Mouse (Mus musculus): ENCODE measurements around the gene Tnfrsf14.

- TF ChIP-seq USF1 (IDR thresholded peaks at IDR 0.05; ENCODE audit: low read depth, low read length) (no peak), EP300 (IDR thresholded peaks at IDR 0.05; ENCODE audit: low read depth in 1 of 2, low read length in 2 of 2) (no peak), POLR2A (IDR thresholded peaks at IDR 0.05; ENCODE audit: control insufficient read depth in 1 of 2, insufficient read depth in 1 of 2, low read depth in 1 of 2, low read length in 2 of 2, poor library complexity in 1 of 2) (no peak), GABPA (IDR thresholded peaks at IDR 0.05; ENCODE audit: low read depth, low read length) (no peak), HCFC1 (IDR thresholded peaks at IDR 0.05; ENCODE audit: low read depth, low read length) (no peak), MXI1 (IDR thresholded peaks at IDR 0.05; ENCODE audit: low read depth, low read length) (no peak)
These were observed 26.0 kb downstream of the Tnfrsf14 start for GRCm38 (mm10) chr4:154902371-154902770.

Data from MEL (cell line).